Mouse (Mus musculus): ENCODE data around the gene Myh10.

GRCm38 (mm10) chr11:68756456-68757348 is 65.3 kb downstream of the Myh10 start:
- TF ChIP-seq CTCF (IDR thresholded peaks at IDR 0.05; ENCODE audit: borderline replicate concordance, insufficient read depth, low read depth, low read length) (no peak), POLR2A (IDR thresholded peaks at IDR 0.05; ENCODE audit: borderline replicate concordance, insufficient read depth, low read length) (no peak)

Measured in cerebellum, adult 2 months (tissue).